Mouse (Mus musculus) myocyte (in vitro differentiated cells): ENCODE data around the gene Tmem189.

Experiments
- CEBPB ChIP-seq: IDR thresholded peaks from 2 replicates; pipeline ENCODE4 v1.6.1; 2011; ENCODE audit warnings: mild to moderate bottlenecking, moderate library complexity; ENCODE audit not compliant: poor library complexity, insufficient read depth, severe bottlenecking
- E2F4 ChIP-seq: IDR thresholded peaks from one replicate; pipeline ENCODE4 v1.6.1; 2011; ENCODE audit warnings: mild to moderate bottlenecking, control low read depth, moderate library complexity; ENCODE audit not compliant: insufficient read depth
- MAX ChIP-seq: IDR thresholded peaks from one replicate; pipeline ENCODE4 v1.6.1; 2011; ENCODE audit warnings: low read depth, mild to moderate bottlenecking, control low read depth
- MYOG ChIP-seq, 3 experiments: IDR thresholded peaks; one replicate each; pipeline ENCODE4 v1.6.1; 2011; ENCODE audit warnings: control low read depth in 2 of 3, low read depth in 2 of 3, mild to moderate bottlenecking in 2 of 3; ENCODE audit not compliant: insufficient read length in 2 of 3, control insufficient read depth in 1 of 3, insufficient read depth in 1 of 3
- POLR2A ChIP-seq: IDR thresholded peaks from one replicate; pipeline ENCODE4 v1.6.1; 2011; ENCODE audit warnings: low read depth, mild to moderate bottlenecking, control low read depth, moderate library complexity; ENCODE audit not compliant: insufficient read length
- POLR2AphosphoS2 ChIP-seq: IDR thresholded peaks from one replicate; pipeline ENCODE4 v1.6.1; 2011; ENCODE audit warnings: low read depth, control low read depth; ENCODE audit not compliant: insufficient read length
- TCF12 ChIP-seq: IDR thresholded peaks from one replicate; pipeline ENCODE4 v1.6.1; 2011; ENCODE audit warnings: mild to moderate bottlenecking, control low read depth; ENCODE audit not compliant: poor library complexity, insufficient read depth, severe bottlenecking
- USF1 ChIP-seq: IDR thresholded peaks from one replicate; pipeline ENCODE4 v1.6.1; 2011; ENCODE audit warnings: low read depth, mild to moderate bottlenecking, control low read depth, moderate library complexity

DNA sequence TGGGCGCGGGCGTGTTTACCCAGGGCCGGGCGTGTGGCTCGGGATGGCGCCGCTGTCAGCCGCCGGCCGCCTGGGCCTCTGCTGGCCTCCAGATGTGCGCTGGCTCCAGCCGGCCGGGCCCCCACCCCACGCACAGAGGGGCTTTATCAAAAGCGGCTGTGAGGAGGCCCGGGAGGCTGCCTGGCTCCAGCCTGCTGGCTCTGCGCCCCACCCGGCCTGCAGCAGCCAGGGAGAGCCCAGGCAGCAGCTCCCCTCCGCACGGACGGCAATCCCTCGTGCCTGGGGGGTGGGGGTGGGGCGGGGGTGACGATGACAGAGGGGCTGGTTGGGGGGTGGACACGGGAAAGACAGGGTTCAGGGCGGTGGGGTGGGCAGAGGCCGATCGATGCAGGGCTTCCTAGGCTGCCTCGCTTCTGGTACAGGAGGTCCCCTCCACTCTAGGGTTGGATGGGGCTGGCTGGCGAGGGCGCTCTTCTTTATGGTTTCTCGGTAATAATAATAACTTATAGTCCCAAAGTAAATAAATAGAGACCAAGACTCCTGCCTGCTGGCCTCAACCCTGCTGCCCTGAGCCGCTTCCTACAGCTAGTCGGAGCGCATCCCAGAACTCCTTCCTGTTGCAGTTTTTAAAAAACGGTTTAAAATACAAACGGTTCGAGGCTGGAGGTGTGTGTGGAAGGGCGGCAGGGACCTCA, 92.0 kb downstream of the Tmem189 start:
- TF ChIP-seq E2F4 (no peak), TCF12 (no peak), CEBPB (no peak), POLR2A (no peak), MAX (no peak), MYOG (IDR thresholded peaks at IDR 0.05; ENCODE audit: control insufficient read depth in 1 of 3, insufficient read depth in 1 of 3, insufficient read length in 2 of 3, low read depth in 2 of 3) (no peak), POLR2AphosphoS2 (no peak), USF1 (no peak)
